Mouse (Mus musculus) lung, embryonic 15.5 days (tissue): Measurements from ENCODE around the gene Rfx8. TPM values are rescaled to one million over a fixed set of nuclear protein-coding genes. Genes with fewer than 3 reads are reported as not detected.

Experiments
- ATAC-seq: fragments of 200-750 bp; cut with Nextera tagmentation; 2 replicates; pipeline ENCODE4 v1.8.0; 2017; ENCODE audit warnings: moderate number of reproducible peaks, borderline replicate concordance; ENCODE audit not compliant: low FRiP score, low TSS enrichment; ENCODE audit errors: extremely low read depth
- H3K27ac ChIP-seq: fragments of 300-500 bp; sonication (generic); 2 replicates; pipeline ENCODE4 v1.5.1; 2015; ENCODE audit warnings: moderate library complexity, mild to moderate bottlenecking, inconsistent platforms
- H3K27me3 ChIP-seq: fragments of 300-500 bp; sonication (generic); 2 replicates; pipeline ENCODE4 v1.6.1; 2015; ENCODE audit warnings: inconsistent platforms
- H3K36me3 ChIP-seq: fragments of 300-500 bp; sonication (generic); 2 replicates; pipeline ENCODE4 v1.6.1; 2015; ENCODE audit warnings: inconsistent platforms
- H3K4me1 ChIP-seq: fragments of 300-500 bp; sonication (generic); 2 replicates; pipeline ENCODE4 v1.6.1; 2015; ENCODE audit warnings: inconsistent platforms
- H3K4me2 ChIP-seq: fragments of 300-500 bp; sonication (generic); 2 replicates; pipeline ENCODE4 v1.6.1; 2015; ENCODE audit warnings: inconsistent platforms, mild to moderate bottlenecking, moderate library complexity
- H3K4me3 ChIP-seq: fragments of 300-500 bp; sonication (generic); 2 replicates; pipeline ENCODE4 v1.5.1; 2015; ENCODE audit warnings: mild to moderate bottlenecking, inconsistent platforms
- H3K9ac ChIP-seq: fragments of 300-500 bp; sonication (generic); 2 replicates; pipeline ENCODE4 v1.6.1; 2015; ENCODE audit warnings: inconsistent platforms
- H3K9me3 ChIP-seq: fragments of 300-500 bp; sonication (generic); 2 replicates; pipeline ENCODE4 v1.6.1; 2016; ENCODE audit warnings: inconsistent platforms
- WGBS: fragments of 180-500 bp; shearing (Covaris S2); methylation state at CpG from one replicate; pipeline ENCODE4 v1.1.7; 2015; 5-methylcytosine and 5-hydroxymethylcytosine counted together
- polyA plus RNA-seq: library from polyadenylated mRNA; unstranded; fragments of >200 nt; fragmentation: Nextera tagmentation; extraction: Ambion mirVana; gene quantifications from 2 replicates; pipeline ENCODE4 v1.2.1, GENCODE M21; 2015

The Rfx8 gene
- polyA plus RNA-seq: 0.58 and 0.67 TPM in 2 replicates

DNA sequence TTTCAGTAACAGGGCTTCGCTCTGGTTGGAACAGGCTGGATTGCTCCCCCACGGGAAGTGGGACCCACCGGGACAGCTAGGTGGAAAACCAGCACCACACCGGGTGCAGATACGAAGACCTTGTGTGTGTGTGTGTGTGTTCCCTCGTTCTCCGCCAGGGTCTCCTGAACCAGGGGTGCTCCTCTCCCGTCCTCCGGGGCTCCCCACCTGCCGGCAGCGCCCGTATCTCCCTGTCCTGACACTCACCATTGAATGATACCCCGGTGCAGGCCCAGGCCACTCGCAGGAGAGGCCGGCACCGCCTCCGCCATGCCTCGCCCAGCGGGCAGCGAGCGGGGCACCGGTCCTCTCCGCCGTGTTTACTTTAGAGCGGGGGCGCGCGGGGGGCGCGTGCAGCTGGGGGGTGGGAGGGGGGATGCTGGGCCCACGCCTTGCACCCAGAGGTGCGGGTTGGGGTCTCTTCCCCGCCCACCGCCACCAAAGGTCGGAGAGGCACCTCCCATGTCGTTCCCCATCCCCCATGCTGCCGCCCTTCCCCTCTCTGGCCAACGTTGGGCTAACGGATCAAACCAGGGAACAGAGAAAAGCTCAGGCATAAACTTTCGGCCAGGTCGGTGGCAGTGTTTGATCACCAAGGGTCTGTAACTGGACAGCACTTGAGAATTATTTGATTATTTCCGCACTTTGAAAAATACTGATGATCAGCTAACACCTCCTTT lies at the start of gene Rfx8:
TSS of gene Rfx8 (minus strand) at position 366 of the 719 bp plus-strand sequence.
- H3K9me3 ChIP-seq: no peaks in the 10 kb centered on the region
- peak within 1 kb of the TSS; percentile 42 for H3K9ac ChIP-seq
- H3K36me3 ChIP-seq: no peaks in the 10 kb centered on the region
- peak within 1 kb of the TSS; percentile 50 for H3K4me3 ChIP-seq
- peak within 1 kb of the TSS; percentile 91 for H3K4me2 ChIP-seq
- H3K4me1 ChIP-seq: peaks cover 26% of the 10 kb centered on the region
- WGBS: 3% methylated on average over 42 of the region's 42 CpGs
- H3K27me3 ChIP-seq: no peaks in the 10 kb centered on the region
- peak; percentile 80 for ATAC-seq
- H3K27ac ChIP-seq: peak within 1 kb of the TSS; percentile 67

GRCm38 (mm10) chr1:39770436-39770835 lies 49.6 kb upstream of the Rfx8 start:
- H3K27ac ChIP-seq: peak overlapping the region; percentile 79
- 37% methylated on average over 5 of the region's 5 CpGs for WGBS

DNA sequence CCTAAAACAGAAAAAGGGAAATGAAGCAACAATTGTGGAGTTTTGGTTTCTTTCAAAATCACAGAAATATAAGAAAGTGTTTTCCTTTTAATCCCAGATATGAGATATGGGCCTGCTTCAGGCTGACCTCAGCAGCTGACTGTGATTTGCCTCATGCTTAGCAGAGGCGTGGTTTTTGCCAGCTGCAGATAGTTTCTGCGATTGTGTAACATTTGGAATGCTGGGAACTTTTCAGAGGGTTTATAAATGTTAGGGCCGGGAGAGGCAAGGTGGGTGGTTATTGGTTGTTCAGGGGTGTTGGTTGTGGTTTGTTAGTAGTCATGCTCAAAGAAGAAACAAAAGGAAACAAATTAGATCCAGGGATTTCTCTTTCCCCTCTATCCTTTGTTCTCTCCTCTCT lies 47.2 kb upstream of the Rfx8 start:
- H3K4me1 ChIP-seq: peaks cover 38% of the 10 kb centered on the region
- 74% methylated on average over 3 of the region's 3 CpGs for WGBS
- H3K9ac ChIP-seq: no peak overlapping the region
- no peak overlapping the region for H3K4me2 ChIP-seq
- H3K27ac ChIP-seq: no peak overlapping the region
- H3K27me3 ChIP-seq: no peaks in the 10 kb centered on the region
- ATAC-seq: no peak
- no peaks in the 10 kb centered on the region for H3K36me3 ChIP-seq
- H3K9me3 ChIP-seq: no peaks in the 10 kb centered on the region
- H3K4me3 ChIP-seq: no peak overlapping the region

More at GRCm38 (mm10) chr1:39770436-39770835, 49.6 kb upstream of the Rfx8 start:
- ATAC-seq: peak; percentile 79
- Histone ChIP-seq H3K4me1 (peaks cover 43% of the 10 kb centered on the region), H3K4me2 (no peak overlapping the region), H3K36me3 (no peaks in the 10 kb centered on the region), H3K4me3 (no peak overlapping the region), H3K9ac (no peak overlapping the region), H3K27me3 (no peaks in the 10 kb centered on the region), H3K9me3 (no peaks in the 10 kb centered on the region)

- no peak for ATAC-seq
- whole genome bisulfite sequencing: 56% methylated on average over 7 of the region's 7 CpGs
- Histone ChIP-seq H3K9ac (no peak overlapping the region), H3K4me3 (no peak overlapping the region), H3K4me2 (no peak overlapping the region), H3K27ac (no peak overlapping the region), H3K9me3 (no peaks in the 10 kb centered on the region), H3K36me3 (no peaks in the 10 kb centered on the region), H3K4me1 (peaks cover 36% of the 10 kb centered on the region), H3K27me3 (no peaks in the 10 kb centered on the region)
Measured at GRCm38 (mm10) chr1:39765854-39766493, 45.2 kb upstream of the Rfx8 start.

DNA sequence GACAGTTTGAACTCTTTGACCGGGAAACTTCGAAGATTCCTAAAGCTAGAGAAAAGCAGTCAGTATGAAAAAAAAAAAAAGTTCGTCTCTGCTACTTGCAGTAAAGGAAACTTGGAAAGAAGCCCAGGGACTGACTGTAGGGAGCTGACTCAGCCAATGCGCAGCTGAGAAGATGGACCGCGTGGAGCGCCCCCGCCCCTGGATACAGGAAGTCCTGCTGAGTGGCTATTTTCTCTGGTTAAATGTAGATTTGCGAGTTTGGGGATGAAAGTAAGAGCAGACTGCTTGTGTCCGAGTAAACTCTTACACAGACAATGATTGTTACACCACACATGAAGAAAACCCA lies 41.2 kb upstream of the Rfx8 start:
- WGBS: 1% methylated on average over 10 of the region's 10 CpGs
- ATAC-seq: peak; percentile 89
- H3K27ac ChIP-seq: peak overlapping the region; percentile 94
- no peaks in the 10 kb centered on the region for H3K9me3 ChIP-seq
- no peaks in the 10 kb centered on the region for H3K27me3 ChIP-seq
- peaks cover 47% of the 10 kb centered on the region for H3K4me1 ChIP-seq
- peak overlapping the region; percentile 51 for H3K4me2 ChIP-seq
- H3K36me3 ChIP-seq: no peaks in the 10 kb centered on the region
- peak overlapping the region; percentile 18 for H3K4me3 ChIP-seq
- peak overlapping the region; percentile 26 for H3K9ac ChIP-seq

DNA sequence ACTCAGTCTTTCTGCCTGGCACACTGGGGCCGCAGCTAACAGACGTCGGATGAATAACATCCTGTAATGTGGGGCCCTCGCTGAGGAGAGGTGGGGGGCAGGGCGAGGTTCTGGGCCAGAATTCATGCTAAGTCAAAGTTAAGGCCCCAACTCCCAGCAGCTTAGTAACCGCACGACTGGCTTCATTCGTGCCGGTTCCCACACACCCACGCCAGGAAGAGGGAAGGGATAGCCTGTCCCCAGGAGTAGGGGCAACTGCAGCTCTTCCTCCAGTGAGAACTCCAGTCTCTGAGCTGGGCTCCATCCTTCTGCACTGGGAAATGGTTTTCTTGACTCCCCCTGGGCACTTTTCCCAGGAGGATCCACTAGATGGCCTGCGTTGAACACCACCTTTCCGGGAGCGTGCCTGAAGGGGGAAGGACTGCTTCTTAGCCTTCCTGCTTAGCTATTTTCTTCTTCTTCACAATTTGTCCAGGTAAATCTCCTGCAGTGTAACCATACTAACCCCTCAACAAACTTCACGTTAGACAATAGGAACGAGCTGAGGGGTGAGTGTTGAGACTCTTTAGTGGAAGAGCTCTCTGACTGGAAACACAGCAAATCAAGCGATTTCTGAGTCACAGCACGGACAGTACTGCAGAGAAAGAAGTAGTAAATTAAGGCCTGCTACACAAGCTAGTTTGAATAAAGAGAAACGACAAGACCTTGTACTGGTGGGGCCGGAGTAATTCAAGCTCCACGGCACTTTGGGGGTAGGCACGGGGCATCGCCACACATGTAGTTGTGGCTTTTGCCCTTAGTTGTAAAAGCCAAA lies 40.6 kb upstream of the Rfx8 start:
- H3K4me2 ChIP-seq: peak overlapping the region; percentile 51
- ATAC-seq: peak; percentile 70
- 4% methylated on average over 22 of the region's 22 CpGs for WGBS
- H3K4me3 ChIP-seq: peak overlapping the region; percentile 18
- peak overlapping the region; percentile 26; the same call in 1 of the 2 replicates for H3K9ac ChIP-seq
- H3K27me3 ChIP-seq: no peaks in the 10 kb centered on the region
- peaks cover 50% of the 10 kb centered on the region for H3K4me1 ChIP-seq
- H3K36me3 ChIP-seq: no peaks in the 10 kb centered on the region
- no peaks in the 10 kb centered on the region for H3K9me3 ChIP-seq
- H3K27ac ChIP-seq: peak overlapping the region; percentile 94

DNA sequence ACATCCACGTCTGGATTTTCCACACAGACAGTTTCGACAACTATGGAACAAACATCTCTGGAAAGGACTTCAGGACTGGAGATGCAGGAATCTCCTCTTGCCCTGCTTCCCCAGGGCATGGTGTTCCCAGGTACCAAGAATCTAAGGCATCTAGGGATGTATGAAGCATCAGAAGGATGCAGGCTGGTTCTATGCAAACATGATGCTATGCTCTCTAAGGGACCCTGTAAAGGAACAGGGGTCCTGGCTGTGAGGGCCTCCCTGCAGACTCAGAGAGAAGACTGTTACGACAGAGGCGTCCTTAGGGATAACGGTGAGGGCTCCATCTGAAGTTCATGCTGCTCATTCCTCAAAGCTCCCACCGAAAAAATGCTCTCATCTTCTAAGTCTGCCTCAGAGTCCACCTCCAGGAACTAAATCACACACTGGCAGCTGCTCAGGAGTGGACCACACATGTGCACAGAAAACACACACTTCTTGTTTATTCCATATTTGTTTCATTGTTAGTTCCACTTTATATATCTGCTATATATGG lies 39.5 kb upstream of the Rfx8 start:
- Histone ChIP-seq H3K4me3 (no peak overlapping the region), H3K27me3 (no peaks in the 10 kb centered on the region), H3K27ac (0 out of 2 replicates have a peak overlapping the region, but pooled peaks have one; percentile 23), H3K9ac (no peak overlapping the region), H3K36me3 (no peaks in the 10 kb centered on the region), H3K4me2 (no peak overlapping the region), H3K4me1 (peaks cover 41% of the 10 kb centered on the region), H3K9me3 (no peaks in the 10 kb centered on the region)
- ATAC-seq: no peak
- WGBS: 58% methylated on average over 6 of the region's 6 CpGs

DNA sequence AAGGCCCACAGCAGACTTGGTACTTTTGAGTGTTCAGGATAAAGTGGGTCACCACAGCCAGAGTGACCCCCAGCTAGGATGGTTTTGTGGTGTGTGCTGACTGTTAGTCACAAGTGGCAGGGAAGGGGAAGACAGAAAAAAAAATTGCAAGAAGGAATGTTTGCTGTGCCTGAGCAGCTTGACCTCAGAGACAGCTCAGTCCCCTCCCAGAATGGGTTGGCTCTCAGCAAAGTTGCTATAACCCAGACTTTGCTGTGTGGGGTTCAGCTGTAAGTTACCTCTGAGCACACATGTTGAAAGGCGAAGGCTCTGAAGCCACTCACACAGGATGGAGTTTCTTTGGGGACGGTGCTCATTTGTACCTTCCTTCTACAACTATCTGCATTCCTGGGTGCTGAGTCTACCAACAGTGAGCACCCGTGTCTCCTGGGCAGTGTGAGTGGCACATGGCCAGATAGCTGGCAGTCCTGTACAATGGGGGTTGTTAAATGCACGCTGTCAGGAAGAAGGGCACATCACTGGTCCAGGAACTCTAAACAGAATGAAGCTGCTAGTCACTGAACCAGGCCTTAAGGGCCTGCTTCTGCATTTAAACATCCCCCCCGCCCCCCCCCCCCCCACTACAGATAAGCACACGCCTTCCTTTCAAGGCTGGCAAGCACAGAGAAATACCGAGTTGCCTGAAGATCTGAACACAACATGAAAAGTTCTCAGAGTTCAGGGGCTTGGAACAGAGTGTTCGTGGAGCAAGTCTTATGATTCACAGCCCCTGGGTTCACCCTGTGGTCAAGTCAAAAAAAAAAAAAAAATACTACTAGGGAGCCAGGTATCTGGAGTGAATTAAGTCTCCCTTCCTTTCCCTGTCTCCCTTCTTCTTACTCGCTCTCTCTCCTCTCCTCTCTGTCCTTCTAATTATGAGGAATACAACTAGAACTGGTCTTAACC lies 38.7 kb upstream of the Rfx8 start:
- peaks cover 41% of the 10 kb centered on the region for H3K4me1 ChIP-seq
- H3K9me3 ChIP-seq: no peaks in the 10 kb centered on the region
- H3K27ac ChIP-seq: peak overlapping the region; percentile 23
- no peak overlapping the region for H3K4me2 ChIP-seq
- H3K36me3 ChIP-seq: no peaks in the 10 kb centered on the region
- H3K9ac ChIP-seq: no peak overlapping the region
- ATAC-seq: no peak
- no peaks in the 10 kb centered on the region for H3K27me3 ChIP-seq
- WGBS: 24% methylated on average over 9 of the region's 9 CpGs
- no peak overlapping the region for H3K4me3 ChIP-seq

GRCm38 (mm10) chr1:39758244-39758643 lies 37.4 kb upstream of the Rfx8 start:
- 60% methylated on average over 9 of the region's 9 CpGs for WGBS
- H3K27ac ChIP-seq: peak overlapping the region; percentile 16; the same call in 1 of the 2 replicates
- H3K27me3 ChIP-seq: no peaks in the 10 kb centered on the region

DNA sequence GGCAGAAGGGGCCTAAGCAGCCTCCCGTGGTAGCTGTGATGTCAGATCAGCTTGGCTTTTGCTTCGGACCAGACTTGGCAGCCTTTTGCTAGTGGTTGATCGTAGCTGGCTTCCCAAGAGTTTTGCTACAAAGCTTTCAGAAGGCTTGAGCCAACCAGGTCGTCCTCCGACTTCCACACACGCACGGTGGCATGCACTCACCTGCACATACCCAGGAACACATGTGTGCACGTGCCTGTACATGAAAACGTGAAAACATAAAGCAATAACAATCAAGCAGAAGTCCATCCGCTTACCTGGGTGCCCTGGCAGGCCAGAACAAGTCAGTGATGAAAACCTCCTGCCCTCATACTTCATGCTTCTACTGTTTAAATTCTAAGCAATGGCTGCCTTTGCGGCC lies 36.2 kb upstream of the Rfx8 start:
- Histone ChIP-seq H3K9me3 (no peaks in the 10 kb centered on the region), H3K9ac (no peak overlapping the region), H3K4me2 (no peak overlapping the region), H3K27ac (no peak overlapping the region), H3K36me3 (no peaks in the 10 kb centered on the region), H3K4me1 (peaks cover 33% of the 10 kb centered on the region), H3K4me3 (no peak overlapping the region), H3K27me3 (no peaks in the 10 kb centered on the region)
- 72% methylated on average over 11 of the region's 11 CpGs for WGBS
- no peak for ATAC-seq

More at GRCm38 (mm10) chr1:39758244-39758643, 37.4 kb upstream of the Rfx8 start:
- ATAC-seq: no peak
- Histone ChIP-seq H3K4me2 (no peak overlapping the region), H3K36me3 (no peaks in the 10 kb centered on the region), H3K4me1 (peaks cover 41% of the 10 kb centered on the region), H3K9ac (no peak overlapping the region), H3K9me3 (no peaks in the 10 kb centered on the region), H3K4me3 (no peak overlapping the region)
